Mouse (Mus musculus) cerebellum, adult 2 months (tissue): Measurements from ENCODE around the gene Oscp1.

Experiments
- CTCF ChIP-seq: fragments of 200-500 bp; IDR thresholded peaks from 2 replicates; pipeline ENCODE4 v1.5.1; 2011; ENCODE audit warnings: low read depth, mild to moderate bottlenecking, control low read depth, low read length, moderate library complexity, borderline replicate concordance; ENCODE audit not compliant: insufficient read depth
- POLR2A ChIP-seq: fragments of 200-500 bp; IDR thresholded peaks from 2 replicates; pipeline ENCODE4 v1.6.1; 2011; ENCODE audit warnings: low read length, control low read depth, borderline replicate concordance; ENCODE audit not compliant: insufficient read depth

DNA sequence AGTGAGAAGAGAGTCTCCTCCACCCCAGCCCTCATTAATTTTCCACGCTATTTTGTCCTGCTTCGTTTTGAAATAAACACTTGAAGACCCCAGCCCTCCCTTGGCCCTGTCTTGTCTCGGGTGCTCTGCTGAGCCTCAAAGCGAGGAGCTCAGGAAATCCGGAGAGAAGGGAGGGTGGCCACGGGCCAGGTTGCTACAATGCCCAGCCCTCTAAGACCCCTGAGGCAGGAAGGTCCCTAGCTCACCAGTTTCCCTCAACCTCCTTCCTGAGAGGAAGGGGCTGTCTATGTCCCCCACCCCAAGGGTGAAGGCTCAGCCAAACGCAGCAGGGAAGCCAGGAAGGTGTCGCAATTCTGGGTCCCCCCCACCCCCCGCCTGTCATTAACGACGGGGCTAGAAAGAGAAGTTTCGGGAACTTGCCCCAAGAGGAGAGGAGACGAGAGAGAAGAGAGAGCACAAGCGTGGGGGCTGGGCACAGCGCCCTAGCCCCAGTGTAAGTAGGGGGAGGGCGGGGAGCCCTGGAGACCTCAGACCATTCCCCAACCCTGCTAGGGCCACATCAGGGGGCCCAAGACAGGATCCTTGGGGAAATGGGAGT is 34.0 kb upstream of the Oscp1 start, which contains the start of gene Csf3r:
- TF ChIP-seq CTCF (no peak), POLR2A (no peak)
